Mouse (Mus musculus) granulocyte monocyte progenitor cell, adult 5-6 weeks (primary cell): ENCODE data around the gene Agtrap. TPM values are rescaled to one million over a fixed set of nuclear protein-coding genes. Genes with fewer than 3 reads are reported as not detected.
A peak's percentile ranks its signal among the peaks of the same experiment; 100 is the strongest.

Source experiments
- ATAC-seq: replicated peaks from 2 replicates; pipeline ENCODE4 v1.8.0; 2016; ENCODE audit warnings: mild to moderate bottlenecking, moderate TSS enrichment, inconsistent platforms; ENCODE audit not compliant: poor library complexity, severe bottlenecking
- total RNA-seq, 2 experiments: library from RNA; stranded (forward) in 1 of 2; stranded (reverse) in 1 of 2; fragments of 200-712, 200-1000 nt in 1 of 2; fragments of >200 nt in 1 of 2; fragmentation: Nextera tagmentation in 1 of 2; gene quantifications; 2 replicates each; pipeline ENCODE4 v1.2.3; 2014 to 2017

Agtrap gene
- total RNA-seq, 2 experiments from 2014 or later: 28.5 to 30.8 TPM

GRCm38 (mm10) chr4:148080597-148080973 lies 7.2 kb downstream of the Agtrap start:
- no peak for ATAC-seq

- ATAC-seq: no peak
These were observed 7.8 kb downstream of the Agtrap start for GRCm38 (mm10) chr4:148079944-148080596.

GRCm38 (mm10) chr4:148079212-148079611 lies 8.6 kb downstream of the Agtrap start:
- no peak for ATAC-seq

GRCm38 (mm10) chr4:148075881-148076280 lies 11.9 kb downstream of the Agtrap start:
- no peak for ATAC-seq

GRCm38 (mm10) chr4:148075259-148075658 lies 12.6 kb downstream of the Agtrap start:
- ATAC-seq: peak; percentile 73

GRCm38 (mm10) chr4:148074521-148075189 lies 13.2 kb downstream of the Agtrap start:
- peak; percentile 41 for ATAC-seq

GRCm38 (mm10) chr4:148071508-148071907 lies 16.3 kb downstream of the Agtrap start:
- ATAC-seq: no peak

- peak; percentile 53 for ATAC-seq
These were observed 18.1 kb downstream of the Agtrap start for GRCm38 (mm10) chr4:148069602-148070218.

- no peak for ATAC-seq
These were observed 20.5 kb downstream of the Agtrap start for GRCm38 (mm10) chr4:148067346-148067745.

GRCm38 (mm10) chr4:148066401-148066744 lies 21.5 kb downstream of the Agtrap start:
- ATAC-seq: no peak

GRCm38 (mm10) chr4:148065702-148066400 lies 22.0 kb downstream of the Agtrap start:
- ATAC-seq: no peak

GRCm38 (mm10) chr4:148061086-148061480 lies 26.7 kb downstream of the Agtrap start:
- no peak for ATAC-seq

GRCm38 (mm10) chr4:148060120-148061085 lies 27.4 kb downstream of the Agtrap start:
- ATAC-seq: peak; percentile 70

GRCm38 (mm10) chr4:148058993-148059392 lies 28.8 kb downstream of the Agtrap start:
- ATAC-seq: no peak

GRCm38 (mm10) chr4:148058218-148058819 lies 29.5 kb downstream of the Agtrap start:
- ATAC-seq: no peak

GRCm38 (mm10) chr4:148057661-148058209 lies 30.1 kb downstream of the Agtrap start:
- peak; percentile 45; the same call in 1 of the 2 replicates for ATAC-seq

GRCm38 (mm10) chr4:148056801-148057200 lies 31.0 kb downstream of the Agtrap start:
- no peak for ATAC-seq

- no peak for ATAC-seq
These were observed 31.6 kb downstream of the Agtrap start for GRCm38 (mm10) chr4:148056246-148056645.
